Mouse (Mus musculus) neural tube, embryonic 11.5 days (tissue): ENCODE results near the gene Uqcr11. TPM values are rescaled to one million over a fixed set of nuclear protein-coding genes. Genes with fewer than 3 reads are reported as not detected.

ENCODE experiments used
- ATAC-seq: fragments of 200-750 bp; cut with Nextera tagmentation; 2 replicates; pipeline ENCODE4 v1.8.0; 2017; ENCODE audit warnings: moderate number of reproducible peaks, mild to moderate bottlenecking, moderate TSS enrichment, moderate library complexity; ENCODE audit not compliant: insufficient read depth, low FRiP score, low TSS enrichment
- DNase-seq: peaks from one replicate; pipeline ENCODE4 v3.0.0-alpha.2; 2015; ENCODE audit warnings: low spot score
- H3K27ac ChIP-seq: fragments of 300-500 bp; sonication (generic); 2 replicates; pipeline ENCODE4 v1.5.1; 2014; ENCODE audit warnings: low read depth, mild to moderate bottlenecking, low read length
- H3K27me3 ChIP-seq: fragments of 300-500 bp; sonication (generic); 2 replicates; pipeline ENCODE4 v1.6.1; 2014; ENCODE audit warnings: mild to moderate bottlenecking, low read length, mixed read lengths; ENCODE audit not compliant: control insufficient read depth, insufficient read depth
- H3K36me3 ChIP-seq: fragments of 300-500 bp; sonication (generic); 2 replicates; pipeline ENCODE4 v1.6.1; 2014; ENCODE audit warnings: mild to moderate bottlenecking, low read length, moderate library complexity, mixed read lengths; ENCODE audit not compliant: control insufficient read depth, insufficient read depth
- H3K4me1 ChIP-seq: fragments of 300-500 bp; sonication (generic); 2 replicates; pipeline ENCODE4 v1.6.1; 2014; ENCODE audit warnings: low read length, mixed read lengths; ENCODE audit not compliant: control insufficient read depth, insufficient read depth
- H3K4me2 ChIP-seq: fragments of 300-500 bp; sonication (generic); 2 replicates; pipeline ENCODE4 v1.6.1; 2014; ENCODE audit warnings: low read depth, mild to moderate bottlenecking, moderate library complexity
- H3K4me3 ChIP-seq: fragments of 300-500 bp; sonication (generic); 2 replicates; pipeline ENCODE4 v1.5.1; 2014; ENCODE audit warnings: low read depth, low read length
- H3K9ac ChIP-seq: fragments of 300-500 bp; sonication (generic); 2 replicates; pipeline ENCODE4 v1.6.1; 2014; ENCODE audit warnings: mild to moderate bottlenecking, low read length
- H3K9me3 ChIP-seq: fragments of 300-500 bp; sonication (generic); 2 replicates; pipeline ENCODE4 v1.6.1; 2016; ENCODE audit warnings: low read length; ENCODE audit not compliant: control insufficient read depth
- WGBS: fragments of 180-500 bp; shearing (Covaris S2); extraction: QIAGEN DNeasy Blood & Tissue Kit; methylation state at CpG from one replicate; pipeline ENCODE4 v1.1.7; 2014; 5-methylcytosine and 5-hydroxymethylcytosine counted together
- polyA plus RNA-seq: library from polyadenylated mRNA; unstranded; fragments of >200 nt; fragmentation: Nextera tagmentation; extraction: Ambion mirVana; gene quantifications from 2 replicates; pipeline ENCODE4 v1.2.1, GENCODE M21; 2014

The Uqcr11 gene
- polyA plus RNA-seq, 1 experiment from 2014 or later = 521 TPM

GRCm38 (mm10) chr10:80412656-80413541, 6.3 kb upstream of the Uqcr11 start:
- no peak for DNase-seq
- no peaks in the 10 kb centered on the region for H3K4me1 ChIP-seq
- no peaks in the 10 kb centered on the region for H3K27me3 ChIP-seq
- no peak overlapping the region for H3K4me3 ChIP-seq
- H3K27ac ChIP-seq = no peak overlapping the region
- WGBS = 91% methylated on average over 44 of the region's 44 CpGs
- no peak overlapping the region for H3K4me2 ChIP-seq
- no peaks in the 10 kb centered on the region for H3K9me3 ChIP-seq
- no peak for ATAC-seq
- peaks cover 49% of the 10 kb centered on the region for H3K36me3 ChIP-seq
- no peak overlapping the region; the same call in 1 of the 2 replicates for H3K9ac ChIP-seq

DNA sequence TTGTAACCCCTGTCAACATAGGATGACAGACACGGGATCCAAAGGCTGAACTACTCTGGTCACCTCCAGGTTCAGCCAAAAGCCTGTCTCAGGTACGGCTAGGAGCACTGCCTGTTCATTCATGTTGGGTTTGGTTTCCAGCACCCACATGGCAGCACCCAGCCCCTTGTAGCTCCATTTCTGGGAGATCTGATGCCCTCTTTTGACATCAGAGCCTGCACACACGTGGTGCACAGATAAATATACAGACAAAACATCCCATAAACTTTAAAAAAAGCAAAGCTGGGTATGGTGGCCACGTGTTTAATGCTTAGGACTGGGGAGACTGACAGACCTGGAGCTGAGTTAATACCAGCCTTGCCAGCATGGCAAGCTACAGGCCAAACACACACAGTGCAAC, 1.3 kb upstream of the Uqcr11 start:
- no peak overlapping the region for H3K27ac ChIP-seq
- H3K36me3 ChIP-seq = peaks cover 26% of the 10 kb centered on the region
- peak overlapping the region; percentile 89 for H3K4me3 ChIP-seq
- ATAC-seq (no peak), DNase-seq (no peak)
- peaks cover 12% of the 10 kb centered on the region for H3K4me1 ChIP-seq
- no peaks in the 10 kb centered on the region for H3K27me3 ChIP-seq
- H3K9me3 ChIP-seq = no peaks in the 10 kb centered on the region
- H3K4me2 ChIP-seq = no peak overlapping the region
- no peak overlapping the region for H3K9ac ChIP-seq
- WGBS = 44% methylated on average over 4 of the region's 4 CpGs

- peaks cover 17% of the 10 kb centered on the region for H3K4me1 ChIP-seq
- WGBS = 60% methylated on average over 10 of the region's 10 CpGs
- no peaks in the 10 kb centered on the region for H3K27me3 ChIP-seq
- peak overlapping the region; percentile 97 for H3K4me2 ChIP-seq
- H3K36me3 ChIP-seq = peaks cover 15% of the 10 kb centered on the region
- H3K4me3 ChIP-seq = peak overlapping the region; percentile 89
- ATAC-seq = no peak
- peak overlapping the region; percentile 81 for H3K9ac ChIP-seq
- DNase-seq = no peak
- H3K9me3 ChIP-seq = no peaks in the 10 kb centered on the region
- H3K27ac ChIP-seq = no peak overlapping the region
Measured at GRCm38 (mm10) chr10:80405481-80406173, 1.0 kb downstream of the Uqcr11 start.

DNA sequence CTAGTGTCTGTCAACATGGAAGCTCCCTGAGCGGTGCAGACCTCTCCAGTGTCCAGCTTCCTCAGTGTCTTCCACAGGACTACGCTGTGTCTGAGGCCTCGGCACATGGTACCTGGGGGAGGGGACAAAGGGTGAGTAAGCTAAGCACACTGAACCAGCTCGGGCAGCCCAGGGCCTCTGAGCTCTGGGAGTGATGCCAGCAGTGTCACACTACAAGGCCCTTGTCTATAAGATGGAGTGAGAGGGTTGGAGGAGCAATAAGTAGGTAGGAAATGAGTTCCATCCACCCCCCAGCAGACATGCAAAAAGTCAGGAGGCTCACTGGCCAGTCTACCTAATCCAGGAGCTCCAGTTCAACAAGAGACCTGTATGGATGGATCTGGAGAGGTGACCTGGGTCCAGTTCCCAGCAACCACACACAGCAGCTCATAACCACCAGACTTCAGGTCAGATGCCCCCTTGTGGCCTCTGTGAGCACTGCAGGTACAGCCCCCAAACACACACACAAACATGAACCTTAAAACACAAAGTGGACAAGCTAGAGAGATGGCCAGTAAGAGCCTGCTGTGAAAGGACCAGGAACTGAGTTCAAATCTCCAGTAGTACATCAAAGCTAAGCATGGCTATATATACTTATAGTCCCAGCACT, 3.5 kb downstream of the Uqcr11 start:
- Histone ChIP-seq H3K9me3 (no peaks in the 10 kb centered on the region), H3K27ac (no peak overlapping the region), H3K36me3 (peaks cover 13% of the 10 kb centered on the region), H3K4me3 (no peak overlapping the region), H3K9ac (no peak overlapping the region), H3K27me3 (no peaks in the 10 kb centered on the region), H3K4me1 (peaks cover 24% of the 10 kb centered on the region), H3K4me2 (no peak overlapping the region)
- DNase-seq (no peak), ATAC-seq (no peak)
- 99% methylated on average over 4 of the region's 4 CpGs for WGBS

DNA sequence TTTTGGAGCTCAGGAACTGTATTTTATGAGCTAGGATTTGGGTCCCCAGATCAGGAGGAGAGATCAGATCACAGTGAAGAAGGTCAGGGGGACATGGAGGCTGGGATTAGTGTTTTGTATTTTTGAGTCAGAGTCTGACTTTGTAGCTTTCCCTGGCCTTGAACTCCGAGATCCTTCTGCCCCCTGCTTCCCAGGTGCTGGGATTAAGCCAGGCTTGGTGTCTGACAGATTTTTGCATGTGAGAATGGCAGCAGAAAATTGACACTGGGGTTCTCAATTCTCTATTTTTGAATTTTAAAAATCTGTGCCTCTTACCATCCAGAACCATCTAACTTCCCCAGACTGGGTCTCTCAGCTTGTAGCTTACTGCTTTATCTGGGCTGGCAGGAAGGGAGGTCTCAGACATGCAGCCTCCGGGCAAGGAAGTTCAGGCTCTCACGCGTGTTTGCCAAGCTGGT, 5.9 kb downstream of the Uqcr11 start:
- Histone ChIP-seq H3K4me1 (peaks cover 32% of the 10 kb centered on the region), H3K27me3 (no peaks in the 10 kb centered on the region), H3K9me3 (no peaks in the 10 kb centered on the region), H3K4me2 (peak overlapping the region; percentile 82), H3K36me3 (peaks cover 15% of the 10 kb centered on the region), H3K27ac (peak overlapping the region; percentile 87; the same call in 1 of the 2 replicates), H3K4me3 (no peak overlapping the region), H3K9ac (peak overlapping the region; percentile 69)
- DNase-seq (no peak), ATAC-seq (no peak)
- WGBS = 85% methylated on average over 4 of the region's 4 CpGs

GRCm38 (mm10) chr10:80399973-80400703, 6.5 kb downstream of the Uqcr11 start:
- Histone ChIP-seq H3K4me1 (peaks cover 28% of the 10 kb centered on the region), H3K27ac (peak overlapping the region; percentile 87), H3K4me2 (peak overlapping the region; percentile 82), H3K4me3 (peak overlapping the region; percentile 73), H3K27me3 (no peaks in the 10 kb centered on the region), H3K9me3 (no peaks in the 10 kb centered on the region), H3K36me3 (peaks cover 17% of the 10 kb centered on the region), H3K9ac (peak overlapping the region; percentile 69)
- no peak for DNase-seq
- WGBS = 18% methylated on average over 17 of the region's 17 CpGs
- ATAC-seq = no peak

DNA sequence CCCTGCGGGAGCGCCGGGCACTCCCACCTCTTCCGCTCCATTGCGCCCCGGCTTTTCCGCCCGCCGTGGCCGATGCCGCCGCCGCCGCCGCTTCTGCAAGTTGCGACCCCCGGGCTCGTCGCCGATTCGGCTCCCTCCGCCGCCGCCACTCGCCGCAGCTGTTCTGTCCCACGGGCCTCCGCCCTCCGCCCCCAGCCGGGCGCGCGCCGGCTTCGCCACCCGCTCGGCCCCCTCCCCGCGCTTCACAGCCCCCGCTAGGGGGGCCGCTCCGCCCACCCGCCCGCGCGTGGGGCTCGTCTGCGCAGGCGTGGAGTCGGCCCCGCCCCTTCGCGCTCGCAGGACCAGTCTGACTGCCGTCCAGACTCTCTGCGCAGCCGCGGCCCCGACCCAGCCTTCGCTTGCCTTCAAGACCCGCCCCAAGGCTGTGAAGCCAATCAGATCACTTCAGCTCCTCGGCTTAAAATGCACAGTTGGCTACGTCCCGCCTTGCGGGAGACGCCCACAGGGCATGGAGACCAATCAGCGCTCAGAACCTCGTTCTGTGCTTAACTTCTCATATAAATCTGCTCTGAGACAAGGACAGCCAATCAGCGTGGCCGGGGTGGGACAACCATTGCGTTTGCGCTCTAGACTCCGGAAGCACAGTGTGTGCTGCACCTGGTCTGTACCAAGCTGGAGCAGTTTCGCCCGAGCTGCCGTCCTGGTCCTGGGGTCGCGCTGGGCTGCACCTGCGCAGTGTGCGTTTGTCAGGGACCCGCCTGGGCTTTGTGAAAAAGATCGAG, 7.2 kb downstream of the Uqcr11 start, which contains the start of gene Mbd3:
Gene Mbd3 (minus strand): TSS at position 360 of the 782 bp plus-strand sequence.
- H3K4me3 ChIP-seq = peak within 1 kb of the TSS; percentile 73
- peaks cover 20% of the 10 kb centered on the region for H3K36me3 ChIP-seq
- H3K27ac ChIP-seq = peak within 1 kb of the TSS; percentile 98
- H3K4me1 ChIP-seq = peaks cover 24% of the 10 kb centered on the region
- peak; percentile 95 for ATAC-seq
- peak; percentile 99 for DNase-seq
- no peaks in the 10 kb centered on the region for H3K9me3 ChIP-seq
- H3K27me3 ChIP-seq = no peaks in the 10 kb centered on the region
- peak within 1 kb of the TSS; percentile 93 for H3K9ac ChIP-seq
- WGBS = under 1% methylated on average over 80 of the region's 82 CpGs
- peak within 1 kb of the TSS; percentile 82 for H3K4me2 ChIP-seq
